Mouse (Mus musculus): ENCODE data around the gene Drd4.

Gene Drd4

DNA sequence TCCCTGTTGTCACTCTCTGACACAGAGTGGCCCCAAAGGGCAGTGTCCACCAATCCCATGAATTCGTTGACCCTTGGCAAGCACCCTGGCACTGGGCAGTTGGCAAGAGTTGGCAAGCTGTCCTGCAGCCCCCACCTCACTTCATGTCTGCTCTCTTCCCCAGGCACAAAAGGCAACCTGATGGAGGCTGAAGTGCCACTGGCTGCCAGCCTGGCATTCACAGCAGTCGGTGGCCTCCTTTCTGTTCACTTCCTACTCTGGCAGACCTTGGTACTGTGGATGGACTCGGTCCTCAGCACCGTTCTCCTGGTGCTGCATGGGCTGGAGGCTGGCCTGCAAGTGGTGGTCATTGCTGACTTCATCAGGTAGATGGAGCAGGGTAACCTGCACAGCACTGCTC is 43.9 kb downstream of the Drd4 start:
- DNase-seq = peak; percentile 60

DNA sequence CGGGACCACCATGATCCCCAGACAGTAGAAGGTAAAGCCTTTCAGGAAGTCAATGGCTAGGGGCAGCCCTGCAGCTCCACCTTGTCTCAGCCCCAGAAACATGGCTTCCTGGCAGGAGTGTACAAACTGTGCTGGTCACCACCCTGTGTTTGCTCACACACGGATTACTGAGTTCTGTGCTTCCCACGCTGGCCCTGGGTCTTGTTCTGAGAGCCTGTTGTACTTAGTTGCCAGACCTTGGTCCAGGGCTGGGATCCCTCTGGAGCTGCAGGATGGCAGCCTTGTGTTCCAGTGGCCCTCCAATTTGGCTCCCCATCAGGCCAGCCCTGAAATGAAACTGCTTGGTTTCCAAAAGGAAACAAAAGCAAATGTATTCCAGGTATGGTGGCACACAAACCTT is 44.5 kb downstream of the Drd4 start:
- no peak for DNase-seq

DNA sequence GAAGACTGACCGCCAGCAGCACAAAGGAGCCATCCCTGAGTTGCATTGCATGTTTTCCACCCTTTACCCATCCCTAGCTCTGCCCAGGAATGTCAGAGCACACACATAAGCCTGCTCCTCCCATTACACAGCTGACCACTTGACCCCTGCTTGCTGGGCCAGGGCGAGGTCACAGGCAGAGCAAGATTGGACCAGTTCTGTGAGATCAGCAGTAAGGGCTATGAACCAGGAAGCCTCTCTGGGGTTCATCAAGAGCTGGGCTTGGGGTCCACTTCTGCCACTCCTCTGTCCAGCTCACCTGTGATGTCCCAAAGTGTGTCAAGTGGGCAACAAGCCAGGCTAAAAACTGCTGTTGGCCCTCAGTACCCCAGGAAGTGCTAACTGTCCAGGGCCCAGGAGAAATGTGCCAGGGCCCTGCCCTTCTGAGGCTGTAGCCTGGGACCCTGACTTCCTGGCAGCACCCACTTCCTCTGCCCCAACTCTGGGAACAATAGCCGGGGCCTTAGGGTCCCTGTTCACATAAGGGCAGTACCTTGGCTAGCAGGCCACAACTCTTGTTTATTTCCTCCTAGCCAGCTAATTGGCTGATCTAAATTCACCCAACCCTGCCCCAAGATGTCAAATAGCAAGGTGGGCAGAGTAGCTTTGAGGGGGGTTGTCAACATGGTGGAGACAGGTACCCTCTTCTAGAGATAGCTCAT is 46.1 kb downstream of the Drd4 start:
- no peak for DNase-seq

DNA sequence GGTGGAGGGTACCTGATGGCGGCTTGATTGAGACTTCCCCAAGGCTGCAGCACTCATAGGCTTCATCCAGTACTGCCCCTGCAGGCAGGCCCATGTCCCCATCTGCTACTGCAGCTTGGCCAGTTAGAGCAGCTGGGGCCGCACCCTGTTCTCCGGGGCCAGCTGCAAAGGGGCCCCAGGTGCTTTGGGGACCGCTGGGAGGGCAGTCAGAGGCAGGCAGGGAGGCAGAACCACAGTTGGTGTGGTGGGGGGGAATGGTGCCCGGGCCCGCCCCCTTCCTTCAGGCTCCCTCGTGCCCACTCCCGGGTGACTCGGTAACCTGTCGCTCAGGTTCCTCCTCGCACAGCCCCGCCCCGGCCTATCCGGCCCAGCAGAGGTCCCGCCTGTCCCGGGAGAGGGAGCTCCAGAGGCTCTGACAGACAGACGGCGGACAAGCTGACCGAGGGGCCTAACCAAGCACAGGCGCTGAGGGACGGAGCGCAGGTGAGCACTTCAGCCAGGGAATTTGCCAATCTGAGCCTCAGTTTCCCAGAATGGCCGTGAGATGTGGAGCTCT is 46.8 kb downstream of the Drd4 start, which contains the start of gene Eps8l2:
Gene Eps8l2 (plus strand): TSS at position 305 of the 556 bp plus-strand sequence.
- DNase-seq = no peak

DNA sequence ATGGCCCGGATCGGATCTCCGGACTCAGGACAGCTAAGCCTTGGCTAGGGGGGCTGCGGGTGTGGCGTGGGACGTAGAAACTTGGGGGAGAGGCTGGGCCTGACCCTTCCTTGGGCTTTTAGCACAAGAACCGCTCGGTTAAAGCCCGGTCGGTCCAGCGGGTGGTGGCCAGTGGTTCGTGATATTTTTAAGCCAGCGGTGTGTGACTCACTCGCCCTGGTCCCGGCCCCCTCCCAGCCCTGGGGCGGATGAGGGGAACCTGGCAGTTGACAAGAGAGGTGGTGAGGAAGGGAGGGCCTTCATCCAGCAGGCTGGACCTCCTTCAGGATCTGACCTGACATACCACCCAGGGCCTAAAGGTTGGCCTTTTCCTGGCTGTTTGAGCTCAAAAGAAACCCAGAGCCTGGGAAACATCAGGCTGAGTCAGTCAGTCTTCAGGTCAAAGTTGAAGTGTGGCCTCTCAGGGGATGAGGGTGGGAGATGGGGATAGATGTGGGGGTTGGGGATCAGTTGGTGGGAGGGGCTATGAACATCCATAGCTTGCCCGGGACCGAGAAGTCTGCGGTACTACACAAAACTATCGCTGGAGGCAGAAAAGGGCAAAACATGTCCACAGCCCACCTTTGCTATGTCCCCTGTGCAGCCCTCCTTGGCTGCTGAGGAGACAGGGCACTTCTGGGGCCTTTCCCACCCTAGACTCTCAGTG is 47.6 kb downstream of the Drd4 start:
- DNase-seq = no peak

DNA sequence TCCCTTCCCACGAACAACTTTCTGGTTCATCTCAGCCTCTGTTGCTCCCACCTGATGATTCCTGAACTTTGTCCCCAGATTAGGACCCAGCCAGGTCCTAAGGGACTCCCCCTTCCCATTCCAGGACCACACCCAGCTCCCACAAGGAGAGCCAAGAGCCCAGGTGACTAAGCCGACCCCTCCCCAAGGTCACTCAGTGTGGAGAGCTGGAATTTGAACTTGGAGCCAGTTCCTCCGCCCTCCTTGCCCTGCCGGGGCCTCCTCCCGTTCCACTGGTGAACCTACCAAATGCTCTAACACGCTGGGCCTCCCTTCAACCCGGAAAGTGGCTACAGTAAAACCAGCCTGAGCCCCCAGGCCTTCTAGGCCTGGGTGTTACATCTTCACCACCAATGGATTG is 48.2 kb downstream of the Drd4 start:
- no peak for DNase-seq

DNA sequence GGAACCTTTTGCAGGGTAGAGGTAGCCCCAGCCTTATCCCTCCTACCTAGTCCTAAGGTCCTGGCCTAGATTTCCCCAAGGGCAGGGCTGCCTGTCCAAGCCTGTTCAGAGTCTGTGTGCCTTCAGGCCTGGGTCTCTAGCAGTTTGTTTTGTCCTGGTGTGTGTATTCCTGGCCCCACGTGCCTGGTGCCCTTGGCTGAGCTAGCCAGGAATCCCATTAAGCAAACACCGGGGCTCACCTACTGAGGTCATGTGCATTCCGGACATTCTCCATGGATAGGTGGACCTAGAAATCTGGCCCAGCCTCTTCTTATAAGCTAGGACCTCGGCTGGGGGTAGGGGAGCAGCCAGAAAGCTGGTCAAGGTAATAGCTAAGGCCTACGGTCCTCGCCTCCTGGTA is 48.7 kb downstream of the Drd4 start:
- DNase-seq = no peak

DNA sequence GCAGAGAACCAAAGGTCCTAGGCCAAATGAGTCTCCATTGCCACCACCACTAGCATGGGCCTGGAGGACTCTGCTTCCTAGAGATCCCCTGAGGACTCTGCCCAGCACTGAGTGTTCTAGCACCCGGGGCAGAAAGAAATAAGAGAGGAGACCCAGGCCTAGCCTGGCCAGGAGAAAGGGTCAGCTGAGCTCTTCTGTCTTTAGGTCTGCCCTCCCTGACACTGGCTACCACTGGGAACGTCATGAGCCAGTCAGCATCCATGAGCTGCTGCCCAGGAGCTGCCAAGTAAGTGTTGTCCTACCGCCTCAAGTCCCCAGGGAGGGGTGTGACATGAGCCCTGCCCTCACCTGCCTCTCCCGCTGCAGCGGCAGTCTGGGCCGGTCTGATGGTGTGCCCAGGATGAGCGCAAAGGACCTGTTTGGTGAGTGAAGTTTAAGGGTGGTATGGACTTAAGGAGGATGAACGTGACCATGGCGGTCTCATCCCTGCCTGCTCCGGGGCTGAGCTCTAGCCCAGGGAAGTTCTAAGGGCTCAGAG is 50.0 kb downstream of the Drd4 start:
- no peak for DNase-seq

DNA sequence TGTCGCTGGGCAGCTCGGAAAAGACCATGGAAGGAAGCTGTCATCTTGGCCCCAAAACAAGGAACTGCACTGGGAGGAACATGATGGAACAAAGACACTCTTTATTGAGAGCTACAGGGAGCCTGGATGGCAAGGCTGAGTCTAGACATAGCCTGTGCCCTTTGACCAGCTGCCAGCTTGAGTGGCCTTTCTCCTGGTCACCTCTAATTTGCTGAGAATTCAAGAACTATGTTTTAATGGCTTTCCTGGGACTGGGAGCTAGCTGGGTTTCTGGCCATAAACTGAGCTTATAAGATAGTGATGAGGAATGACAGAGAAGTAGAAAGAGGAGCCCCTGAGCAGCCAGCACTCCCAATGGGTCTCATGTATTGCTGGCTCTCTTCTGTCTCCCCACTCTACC is 51.4 kb downstream of the Drd4 start:
- no peak for DNase-seq

DNA sequence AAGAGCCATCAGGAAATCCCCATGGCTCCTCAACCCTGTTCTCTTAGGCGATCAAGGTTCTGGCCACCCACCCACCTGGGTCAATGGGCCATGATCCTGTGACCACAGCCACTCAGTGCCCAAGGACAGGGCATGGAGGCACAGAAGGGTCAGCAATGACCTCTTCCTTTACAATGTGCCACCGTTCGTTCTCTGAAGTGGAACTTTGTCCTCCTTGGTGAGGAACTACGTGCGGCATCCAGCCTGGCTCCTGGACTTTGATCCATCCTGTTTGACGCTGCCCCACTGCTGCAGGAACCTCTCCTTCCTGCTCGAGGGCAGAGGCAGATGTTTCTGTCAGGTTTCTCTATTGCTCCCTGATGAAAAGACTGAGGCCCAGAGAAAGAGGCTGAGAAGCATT is 51.9 kb downstream of the Drd4 start:
- DNase-seq = no peak

DNA sequence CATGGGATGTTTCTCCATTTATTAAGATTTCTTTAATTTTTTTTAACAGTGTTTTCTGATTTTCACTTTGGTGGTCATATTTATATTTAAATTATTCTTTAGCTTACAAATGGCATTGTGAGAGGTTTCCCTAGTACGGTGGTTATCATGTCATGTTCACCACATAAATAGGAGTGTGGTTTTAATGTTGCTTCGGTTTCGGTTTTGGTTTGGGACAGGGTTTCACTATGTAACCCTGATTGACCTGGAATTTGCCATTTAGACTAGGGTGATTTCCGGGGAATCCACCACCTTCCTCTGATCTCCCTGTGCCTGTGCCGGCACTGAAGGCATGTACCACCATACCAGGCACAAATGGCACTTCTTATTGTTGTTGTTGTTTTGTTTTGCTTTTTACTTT is 53.0 kb downstream of the Drd4 start:
- DNase-seq = no peak

All from cerebellum, adult 11 months (tissue).